Mouse (Mus musculus) lung, postnatal 0 days (tissue): ENCODE results near the gene Mylpf. TPM values are rescaled to one million over a fixed set of nuclear protein-coding genes. Genes with fewer than 3 reads are reported as not detected.

Experiments used
- ATAC-seq: fragments of 200-750 bp; cut with Nextera tagmentation; 2 replicates; pipeline ENCODE4 v1.8.0; 2017; ENCODE audit warnings: moderate library complexity
- DNase-seq: peaks from one replicate; pipeline ENCODE4 v3.0.0-alpha.2; 2016; ENCODE audit warnings: low spot score
- H3K27ac ChIP-seq: fragments of 300-500 bp; sonication (generic); 2 replicates; pipeline ENCODE4 v1.5.1; 2014; ENCODE audit warnings: antibody characterized with exemption, mild to moderate bottlenecking, low read length, mixed read lengths
- H3K27me3 ChIP-seq: fragments of 300-500 bp; sonication (generic); replicated peaks from 2 replicates; pipeline ENCODE4 v1.6.1; 2014; ENCODE audit warnings: low read length, mixed read lengths; ENCODE audit not compliant: insufficient read depth
- H3K36me3 ChIP-seq: fragments of 300-500 bp; sonication (generic); 2 replicates; pipeline ENCODE4 v1.6.1; 2014; ENCODE audit warnings: low read length, mixed read lengths; ENCODE audit not compliant: insufficient read depth
- H3K4me1 ChIP-seq: fragments of 300-500 bp; sonication (generic); 2 replicates; pipeline ENCODE4 v1.6.1; 2014; ENCODE audit warnings: antibody characterized with exemption, low read depth, low read length, mixed read lengths; ENCODE audit not compliant: insufficient read depth
- H3K4me2 ChIP-seq: fragments of 300-500 bp; sonication (generic); replicated peaks from 2 replicates; pipeline ENCODE4 v1.6.1; 2014; ENCODE audit warnings: low read depth, mild to moderate bottlenecking, low read length, moderate library complexity, mixed read lengths
- H3K4me3 ChIP-seq: fragments of 300-500 bp; sonication (generic); 2 replicates; pipeline ENCODE4 v1.5.1; 2014; ENCODE audit warnings: low read depth, low read length
- H3K9ac ChIP-seq: fragments of 300-500 bp; sonication (generic); replicated peaks from 2 replicates; pipeline ENCODE4 v1.6.1; 2014; ENCODE audit warnings: low read depth, mild to moderate bottlenecking
- H3K9me3 ChIP-seq: fragments of 300-500 bp; sonication (generic); 2 replicates; pipeline ENCODE4 v1.6.1; 2016; ENCODE audit warnings: low read length, mixed read lengths
- CTCF ChIP-seq: IDR thresholded peaks from 2 replicates; pipeline ENCODE4 v1.5.1; 2016; ENCODE audit warnings: antibody characterized with exemption, mild to moderate bottlenecking
- EP300 ChIP-seq: IDR thresholded peaks from 2 replicates; pipeline ENCODE4 v1.6.1; 2016; ENCODE audit warnings: antibody characterized with exemption, mild to moderate bottlenecking, control low read depth
- WGBS: fragments of 180-500 bp; shearing (Covaris S2); extraction: QIAGEN DNeasy Blood & Tissue Kit; methylation state at CpG from one replicate; pipeline ENCODE4 v1.1.7; 2014; 5-methylcytosine and 5-hydroxymethylcytosine counted together
- polyA plus RNA-seq: library from polyadenylated mRNA; unstranded; fragments of >200 nt; fragmentation: Nextera tagmentation; extraction: Ambion mirVana; gene quantifications from 2 replicates; pipeline ENCODE4 v1.2.1, GENCODE M21; 2015

Gene Mylpf
- polyA plus RNA-seq, 1 experiment from 2014 or later, result 6.4 TPM

DNA sequence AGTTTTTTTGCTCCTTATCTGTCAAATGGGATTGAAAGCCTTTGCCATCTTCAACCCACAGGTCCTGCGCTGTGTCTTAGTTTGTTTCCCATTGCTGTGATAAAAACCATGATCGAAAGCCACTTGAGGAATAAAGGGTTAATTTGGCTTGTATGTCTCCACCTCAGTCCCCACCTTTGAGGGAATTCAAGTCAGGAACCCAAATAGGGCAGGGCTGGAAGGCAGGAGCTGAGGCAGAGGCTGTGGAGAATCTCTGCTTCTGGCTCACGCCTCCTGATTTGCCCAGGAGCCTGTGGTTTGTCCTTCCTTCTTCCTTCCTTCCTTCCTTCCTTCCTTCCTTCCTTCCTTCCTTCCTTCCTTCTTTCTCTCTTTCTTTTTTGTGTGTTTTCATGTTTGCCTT is 14.4 kb downstream of the Mylpf start:
- no peak for ATAC-seq
- no peaks in the 10 kb centered on the region for H3K4me1 ChIP-seq
- H3K4me2 ChIP-seq, result no peak overlapping the region
- H3K36me3 ChIP-seq, result no peaks in the 10 kb centered on the region
- no peak overlapping the region for H3K27ac ChIP-seq
- TF ChIP-seq CTCF (no peak), EP300 (no peak)
- no peaks in the 10 kb centered on the region for H3K27me3 ChIP-seq
- no peak for DNase-seq
- no peak overlapping the region for H3K4me3 ChIP-seq
- no peaks in the 10 kb centered on the region for H3K9me3 ChIP-seq
- no peak overlapping the region for H3K9ac ChIP-seq
- 100% methylated on average over 3 of the region's 3 CpGs for WGBS

DNA sequence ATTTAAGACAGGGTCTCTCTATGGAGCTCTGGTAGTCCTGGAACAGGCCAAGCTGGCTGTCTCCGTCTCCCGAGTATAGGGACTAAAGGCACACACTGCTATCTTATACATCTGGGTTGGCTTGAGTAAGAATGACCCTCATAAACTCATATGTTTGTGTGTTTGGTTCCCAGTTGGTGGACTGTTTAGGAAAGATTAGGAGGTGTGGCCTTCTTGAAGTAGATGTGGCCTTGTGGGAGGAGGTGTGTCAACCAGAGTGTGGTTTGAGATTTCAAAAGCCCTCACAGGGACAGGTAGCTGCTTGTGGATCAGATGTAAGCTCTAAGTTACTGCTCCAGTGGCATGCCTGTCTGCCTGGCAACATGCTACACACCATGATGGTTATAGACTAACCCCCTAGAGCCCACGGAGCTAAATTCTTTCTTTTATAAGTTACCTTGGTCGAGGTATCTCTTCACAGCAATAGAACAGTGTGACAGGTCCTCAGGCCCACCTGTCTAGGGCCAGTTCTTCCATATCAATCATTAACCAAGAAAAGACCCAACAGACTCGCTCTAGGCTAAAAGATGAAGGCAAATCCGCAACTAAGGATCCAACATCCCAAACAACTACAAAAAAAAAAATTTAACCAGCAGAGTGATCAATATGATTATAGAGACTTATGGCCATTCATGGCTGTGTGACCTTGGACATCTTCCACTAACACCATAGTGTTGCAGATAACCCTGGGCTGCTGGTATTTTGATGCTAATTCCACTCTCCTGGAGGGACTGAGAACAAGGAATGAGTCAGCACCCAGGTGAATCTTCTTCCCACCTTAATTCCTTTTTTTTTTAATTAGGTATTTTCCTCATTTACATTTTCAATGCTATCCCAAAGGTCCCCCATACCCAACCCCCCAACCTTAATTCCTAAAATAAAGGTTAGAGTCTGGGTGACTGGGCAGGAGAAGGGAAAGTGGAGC is 15.1 kb downstream of the Mylpf start:
- DNase-seq (no peak), ATAC-seq (no peak)
- Histone ChIP-seq H3K27ac (no peak overlapping the region), H3K9me3 (no peaks in the 10 kb centered on the region), H3K27me3 (no peaks in the 10 kb centered on the region), H3K36me3 (no peaks in the 10 kb centered on the region), H3K9ac (no peak overlapping the region), H3K4me2 (no peak overlapping the region), H3K4me3 (no peak overlapping the region), H3K4me1 (no peaks in the 10 kb centered on the region)
- 82% methylated on average over 6 of the region's 6 CpGs for WGBS
- no peak for TF ChIP-seq EP300
- no peak for TF ChIP-seq CTCF

DNA sequence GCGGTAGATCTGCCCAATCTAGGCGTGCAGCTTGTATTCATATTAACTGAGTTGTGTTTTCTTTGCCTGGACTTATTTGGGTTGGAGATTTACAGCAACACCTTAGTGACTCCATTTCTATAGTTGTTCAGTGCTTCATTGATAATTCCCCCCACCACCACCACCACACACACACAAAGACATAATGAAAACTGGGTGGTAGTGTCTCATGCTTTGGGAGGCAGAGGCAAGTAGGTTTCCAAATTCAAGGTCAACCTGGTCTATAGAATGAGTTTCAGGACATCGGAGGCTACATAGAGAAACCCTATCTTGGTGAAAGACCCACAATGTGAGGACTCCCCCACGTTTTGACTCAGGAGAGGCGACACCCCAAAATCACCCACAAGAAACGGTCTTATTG is 15.9 kb downstream of the Mylpf start:
- Histone ChIP-seq H3K4me1 (no peaks in the 10 kb centered on the region), H3K4me3 (no peak overlapping the region), H3K4me2 (no peak overlapping the region), H3K27ac (no peak overlapping the region), H3K36me3 (no peaks in the 10 kb centered on the region), H3K9me3 (no peaks in the 10 kb centered on the region), H3K27me3 (no peaks in the 10 kb centered on the region), H3K9ac (no peak overlapping the region)
- WGBS, result 88% methylated on average over 6 of the region's 6 CpGs
- DNase-seq (no peak), ATAC-seq (no peak)
- no peak for TF ChIP-seq CTCF
- no peak for TF ChIP-seq EP300

DNA sequence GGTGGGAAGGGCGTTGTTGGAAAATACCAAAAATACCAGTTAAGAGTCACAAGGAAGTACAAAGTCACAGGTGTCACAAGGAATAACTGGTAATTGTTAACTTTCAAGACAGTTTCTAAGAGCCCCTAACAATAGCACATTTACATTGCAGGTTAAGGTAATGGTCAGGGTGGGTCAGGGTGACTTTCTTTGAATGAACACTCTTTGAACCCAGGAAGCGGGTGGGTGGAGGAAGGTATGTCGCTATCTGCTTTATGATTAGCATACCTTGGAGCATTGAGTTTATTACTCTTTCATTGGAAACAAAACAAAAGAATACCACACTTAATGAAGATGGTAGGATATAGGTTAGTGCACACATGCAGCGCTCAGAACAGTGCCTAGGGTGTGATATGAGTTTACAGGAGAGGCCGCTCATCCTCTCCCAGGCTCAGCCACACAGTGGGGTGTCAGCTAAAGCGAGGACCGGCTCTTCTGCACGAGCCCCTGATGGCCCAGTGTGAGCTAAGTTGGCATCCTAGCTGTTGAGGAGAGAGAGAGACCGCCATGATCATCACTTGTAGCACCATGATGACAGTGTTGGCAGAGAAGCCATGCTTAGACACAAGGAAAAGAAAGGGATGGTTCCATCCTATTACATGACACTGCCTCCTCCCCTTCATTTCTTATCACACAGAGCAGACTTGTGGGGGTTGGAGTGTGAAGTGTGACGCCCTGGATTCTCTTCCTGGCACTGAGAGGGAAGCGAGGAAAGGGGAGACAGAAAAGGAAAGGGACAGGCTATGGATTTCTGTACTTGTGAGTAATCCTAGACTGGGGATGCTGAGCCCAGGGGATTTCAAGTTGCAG is 16.7 kb downstream of the Mylpf start:
- H3K27ac ChIP-seq, result no peak overlapping the region
- H3K27me3 ChIP-seq, result no peaks in the 10 kb centered on the region
- no peaks in the 10 kb centered on the region for H3K4me1 ChIP-seq
- H3K9me3 ChIP-seq, result no peaks in the 10 kb centered on the region
- ATAC-seq (no peak), DNase-seq (no peak)
- H3K9ac ChIP-seq, result no peak overlapping the region
- no peak overlapping the region for H3K4me3 ChIP-seq
- WGBS, result 86% methylated on average over 11 of the region's 11 CpGs
- no peaks in the 10 kb centered on the region for H3K36me3 ChIP-seq
- TF ChIP-seq EP300 (no peak), CTCF (no peak)
- H3K4me2 ChIP-seq, result no peak overlapping the region

DNA sequence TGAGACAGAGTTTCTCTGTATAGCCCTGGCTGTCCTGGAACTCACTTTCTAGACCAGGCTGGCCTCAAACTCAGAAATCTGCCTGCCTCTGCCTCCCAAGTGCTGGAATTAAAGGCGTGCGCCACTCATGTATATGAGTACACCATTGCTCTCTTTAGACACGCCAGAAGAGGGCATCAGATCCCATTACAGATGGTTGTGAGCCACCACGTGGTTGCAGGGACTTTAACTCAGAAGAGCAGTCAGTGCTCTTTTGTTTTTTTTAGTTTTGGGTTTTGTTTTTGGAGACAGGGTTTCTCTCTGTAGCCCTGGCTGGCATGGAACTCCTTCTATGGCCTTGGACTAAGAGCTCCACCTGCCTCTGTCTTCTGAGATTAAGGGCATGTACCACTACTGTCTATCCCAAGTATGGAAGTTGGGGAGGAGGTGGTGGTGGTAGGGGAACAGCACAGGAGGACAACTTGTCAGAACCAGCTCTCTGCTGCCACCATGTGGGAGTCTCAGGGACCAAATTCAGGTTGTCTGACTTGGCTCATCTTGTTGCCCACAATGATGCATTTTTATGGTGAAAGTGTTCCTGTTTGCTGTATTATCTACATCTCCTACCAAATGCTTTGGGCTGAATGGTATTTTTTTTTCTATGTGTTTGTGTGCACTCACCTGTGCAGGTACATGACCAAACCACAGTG is 20.1 kb downstream of the Mylpf start:
- TF ChIP-seq CTCF (peak; percentile 87), EP300 (no peak)
- Histone ChIP-seq H3K27ac (no peak overlapping the region), H3K4me3 (no peak overlapping the region), H3K4me1 (peaks cover 6% of the 10 kb centered on the region; the same call in 1 of the 2 replicates), H3K36me3 (no peaks in the 10 kb centered on the region), H3K9me3 (no peaks in the 10 kb centered on the region), H3K9ac (no peak overlapping the region), H3K27me3 (no peaks in the 10 kb centered on the region), H3K4me2 (no peak overlapping the region)
- 66% methylated on average over 4 of the region's 4 CpGs for WGBS
- peak; percentile 18 for ATAC-seq
- DNase-seq, result peak; percentile 83

DNA sequence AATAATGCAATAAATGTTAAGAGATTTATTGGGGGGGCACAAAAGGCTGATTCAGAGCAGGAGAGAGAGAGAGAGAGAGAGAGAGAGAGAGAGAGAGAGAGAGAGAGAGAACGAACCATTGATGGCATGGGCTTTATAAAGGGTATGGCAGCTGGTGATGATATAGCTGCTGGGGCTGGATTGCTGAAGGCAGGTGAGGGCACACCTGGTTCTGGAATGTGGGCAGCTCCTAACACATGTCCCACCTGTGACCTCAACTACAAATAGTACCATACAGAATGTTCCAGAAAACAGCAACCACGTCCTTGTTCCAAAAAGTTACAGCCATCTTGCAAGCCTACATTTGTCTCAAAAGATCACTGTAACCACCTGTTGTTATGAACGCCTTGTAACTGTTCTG is 22.7 kb downstream of the Mylpf start:
- TF ChIP-seq CTCF (no peak), EP300 (no peak)
- no peaks in the 10 kb centered on the region for H3K27me3 ChIP-seq
- H3K4me3 ChIP-seq, result peak overlapping the region; percentile 77; the same call in 1 of the 2 replicates
- peaks cover 6% of the 10 kb centered on the region; the same call in 1 of the 2 replicates for H3K4me1 ChIP-seq
- WGBS, result 42% methylated on average over 3 of the region's 3 CpGs
- H3K27ac ChIP-seq, result peak overlapping the region; percentile 90; the same call in 1 of the 2 replicates
- no peak overlapping the region for H3K9ac ChIP-seq
- no peak for ATAC-seq
- peak overlapping the region; percentile 72 for H3K4me2 ChIP-seq
- peak; percentile 49 for DNase-seq
- H3K36me3 ChIP-seq, result peaks cover 10% of the 10 kb centered on the region
- H3K9me3 ChIP-seq, result no peaks in the 10 kb centered on the region
